Mouse (Mus musculus) T-helper 2 cell (primary cell): Measurements from ENCODE around the gene Zfp692.
"Not testable (repeated sequence)": the region's sequence is repeated elsewhere in the genome, so short reads cannot be mapped to it uniquely, and the experiment has no call there.

Source experiments
- in situ Hi-C: fragments of 300-600 bp; cut with MboI, MseI; formaldehyde crosslinking; loops from one replicate; pipeline ENCODE4 v1.15.1; 2025; ENCODE audit warnings: high pct_unique_total_duplicates

Gene Zfp692

DNA sequence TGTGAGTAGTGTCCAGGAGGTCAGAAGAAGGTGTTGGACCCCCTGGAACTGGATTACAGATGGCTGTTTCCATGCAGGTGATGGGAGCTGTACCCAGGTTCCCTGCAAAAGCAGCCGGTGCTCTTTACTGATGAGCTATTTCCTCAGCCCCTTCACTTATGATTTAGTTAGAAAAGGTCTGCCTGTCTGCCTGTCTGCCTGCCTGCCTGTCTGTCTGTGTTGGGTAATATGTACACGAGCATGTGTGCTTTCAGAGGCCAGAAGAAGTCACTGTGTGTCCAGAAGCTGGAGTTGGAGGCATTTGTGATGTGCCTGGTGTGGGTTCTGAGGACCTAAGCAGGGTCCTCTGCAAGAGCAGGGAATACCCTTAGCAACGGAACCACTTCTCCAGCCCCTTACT, 46.8 kb downstream of the Zfp692 start:
- in situ Hi-C loops: no loop called here

- in situ Hi-C loops: no loop called here
Observed at GRCm38 (mm10) chr11:58354476-58354875, 47.6 kb downstream of the Zfp692 start.

DNA sequence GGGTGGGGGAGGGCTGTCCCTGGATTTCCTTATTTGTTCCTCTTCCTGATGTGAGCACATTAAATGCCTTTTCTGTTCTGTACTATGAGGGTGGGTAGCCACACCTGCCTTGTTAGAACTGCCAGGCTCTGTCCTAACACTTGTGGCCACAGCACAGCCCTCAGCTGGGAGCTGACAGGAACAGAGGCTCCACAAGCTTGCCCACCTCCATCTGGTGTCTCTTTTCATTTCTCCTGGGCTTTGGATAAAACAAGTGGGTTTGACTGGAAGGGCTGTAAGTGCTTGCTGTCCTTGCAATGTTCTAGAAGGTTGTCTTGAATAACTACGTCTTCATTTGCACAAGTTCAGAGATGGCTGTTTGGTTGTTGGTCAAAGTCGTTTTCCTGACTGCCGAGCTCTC, 48.1 kb downstream of the Zfp692 start:
- in situ Hi-C loops: no loop called here

- in situ Hi-C loops: no loop called here
Observed at GRCm38 (mm10) chr11:58357042-58357441, 50.2 kb downstream of the Zfp692 start.

GRCm38 (mm10) chr11:58357844-58358534, 51.1 kb downstream of the Zfp692 start:
- in situ Hi-C loops: no loop called here

- in situ Hi-C loops: not testable (repeated sequence)
Observed at GRCm38 (mm10) chr11:58362562-58362961, 55.7 kb downstream of the Zfp692 start.
